Mouse (Mus musculus) spleen, postnatal 10 days (tissue): ENCODE data around the gene Flt3l.
"Not testable (repeated sequence)": the region's sequence is repeated elsewhere in the genome, so short reads cannot be mapped to it uniquely, and the experiment has no call there.

Experiments
- DNase-seq, 2 experiments: peaks; one replicate each; pipeline ENCODE4 v3.0.0; 2021 to 2022; ENCODE audit warnings: low spot score in 2 of 2

The Flt3l gene

GRCm38 (mm10) chr7:45135993-45136567 lies at the start of gene Flt3l, which contains the start of gene Gm45713:
Gene Flt3l, minus strand, starts transcription at chr7:45136432.
Gene Gm45713, minus strand, starts transcription at chr7:45136231.
- DNase-seq, result peak; percentile 91 to 94

- no peak for DNase-seq
Observed at GRCm38 (mm10) chr7:45185921-45186320, 49.7 kb upstream of the Flt3l start.

- no peak for DNase-seq
Observed at GRCm38 (mm10) chr7:45183672-45184071, 47.4 kb upstream of the Flt3l start.

- DNase-seq, result no peak
Observed at GRCm38 (mm10) chr7:45182606-45183005, 46.4 kb upstream of the Flt3l start.

- DNase-seq, result peak; percentile 65 to 90
Observed at GRCm38 (mm10) chr7:45182199-45182601, 46.0 kb upstream of the Flt3l start.

GRCm38 (mm10) chr7:45181540-45181939 lies 45.3 kb upstream of the Flt3l start:
- peak in 1 of 2 experiments; percentile 54 for DNase-seq

- no peak for DNase-seq
Observed at GRCm38 (mm10) chr7:45180896-45181477, 44.8 kb upstream of the Flt3l start, which contains the start of gene Pth2. Gene Pth2, plus strand, starts transcription at chr7:45180995.

- no peak for DNase-seq
Observed at GRCm38 (mm10) chr7:45179469-45179868, 43.2 kb upstream of the Flt3l start, which contains the start of gene Gfy. Gene Gfy, minus strand, starts transcription at chr7:45179569.

GRCm38 (mm10) chr7:45178550-45178949 lies 42.3 kb upstream of the Flt3l start:
- peak in 1 of 2 experiments; percentile 48 for DNase-seq

- DNase-seq, result no peak
Observed at GRCm38 (mm10) chr7:45176356-45176755, 40.1 kb upstream of the Flt3l start.

GRCm38 (mm10) chr7:45175929-45176328 lies 39.7 kb upstream of the Flt3l start:
- no peak for DNase-seq

GRCm38 (mm10) chr7:45175398-45175797 lies 39.2 kb upstream of the Flt3l start:
- no peak for DNase-seq

GRCm38 (mm10) chr7:45174567-45175280 lies 38.5 kb upstream of the Flt3l start:
- no peak for DNase-seq

- not testable (repeated sequence) for DNase-seq
Observed at GRCm38 (mm10) chr7:45173772-45174171, 37.5 kb upstream of the Flt3l start.

- DNase-seq, result peak; percentile 43 to 72
Observed at GRCm38 (mm10) chr7:45172974-45173373, 36.7 kb upstream of the Flt3l start.

GRCm38 (mm10) chr7:45169495-45169894 lies 33.3 kb upstream of the Flt3l start:
- no peak for DNase-seq

- DNase-seq, result no peak
Observed at GRCm38 (mm10) chr7:45168656-45169055, 32.4 kb upstream of the Flt3l start.

GRCm38 (mm10) chr7:45167761-45168445 lies 31.7 kb upstream of the Flt3l start:
- DNase-seq, result no peak

GRCm38 (mm10) chr7:45166950-45167401 lies 30.7 kb upstream of the Flt3l start:
- no peak for DNase-seq

- DNase-seq, result no peak
Observed at GRCm38 (mm10) chr7:45165701-45166100, 29.5 kb upstream of the Flt3l start.

GRCm38 (mm10) chr7:45164833-45165232 lies 28.6 kb upstream of the Flt3l start:
- no peak for DNase-seq
